Mouse (Mus musculus) adrenal gland, postnatal 36 days (tissue): ENCODE results near the gene Krt33b. TPM values are rescaled to one million over a fixed set of nuclear protein-coding genes. Genes with fewer than 3 reads are reported as not detected.

Experiments
- DNase-seq, 2 experiments: peaks; one replicate each; pipeline ENCODE4 v3.0.0; 2021; ENCODE audit warnings: mixed read lengths in 1 of 2
- total RNA-seq, 2 experiments: library from RNA; stranded (reverse); gene quantifications; 2 replicates each; pipeline ENCODE4 v1.2.3; 2021

Gene Krt33b
- total RNA-seq, 2 experiments from 2014 or later = not detected

DNA sequence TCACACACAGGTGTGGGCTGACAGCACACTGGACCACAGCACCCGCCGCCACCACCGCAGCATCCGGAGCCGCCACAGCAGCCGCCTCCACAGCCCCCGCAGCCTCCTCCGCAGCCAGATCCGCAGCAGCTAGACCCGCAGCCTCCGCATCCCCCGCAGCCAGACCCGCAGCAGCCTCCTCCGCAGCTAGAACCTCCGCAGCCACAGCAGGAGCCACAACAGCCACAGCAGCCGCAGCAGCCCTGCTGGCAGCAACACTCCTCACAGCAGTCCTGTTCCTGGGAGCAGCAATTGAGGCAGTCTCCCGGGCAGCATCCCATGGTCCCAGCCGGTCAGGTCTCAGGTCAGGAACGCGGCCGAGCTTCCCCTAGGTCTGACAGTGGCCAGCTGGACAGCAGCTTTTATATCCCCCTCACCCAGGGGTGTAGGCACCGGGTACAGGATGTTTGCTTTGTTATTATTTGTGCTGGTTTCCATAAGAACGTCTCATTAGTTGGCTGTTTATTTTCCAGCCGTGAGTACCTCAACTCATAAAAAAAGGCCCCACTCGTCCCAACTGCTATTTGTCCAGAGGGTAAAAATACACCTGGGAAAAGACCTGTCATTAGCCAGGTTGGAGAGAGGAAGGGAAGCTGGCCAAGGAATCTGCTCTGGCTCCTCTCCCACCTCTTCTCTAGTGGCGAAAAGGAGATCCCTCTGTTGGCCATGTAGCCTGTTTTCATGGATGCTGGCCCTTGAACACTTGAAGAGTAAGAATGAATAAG lies 35.9 kb downstream of the Krt33b start, which contains the start of gene Krtap17-1:
Gene Krtap17-1, minus strand, starts transcription at position 375 of the 764 bp plus-strand sequence.
- DNase-seq = no peak

DNA sequence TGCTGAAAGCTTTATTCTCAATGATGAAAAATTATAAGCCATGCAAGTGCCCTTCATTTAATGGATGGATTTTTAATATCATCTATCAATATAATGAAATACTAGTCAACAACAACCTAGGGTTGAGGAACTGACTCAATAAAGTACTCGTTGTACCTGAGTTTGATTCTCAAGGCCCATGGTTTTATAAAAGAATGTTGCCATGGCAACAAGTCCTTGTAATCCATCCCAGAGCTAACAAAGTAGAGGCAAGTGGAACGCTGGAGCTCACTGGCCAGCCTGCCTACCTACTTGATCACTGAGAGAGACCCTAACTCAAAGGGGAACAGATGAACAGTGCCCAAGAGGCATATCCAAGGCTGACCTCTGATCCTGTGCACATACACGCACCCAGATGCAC lies 39.1 kb downstream of the Krt33b start:
- DNase-seq = no peak

DNA sequence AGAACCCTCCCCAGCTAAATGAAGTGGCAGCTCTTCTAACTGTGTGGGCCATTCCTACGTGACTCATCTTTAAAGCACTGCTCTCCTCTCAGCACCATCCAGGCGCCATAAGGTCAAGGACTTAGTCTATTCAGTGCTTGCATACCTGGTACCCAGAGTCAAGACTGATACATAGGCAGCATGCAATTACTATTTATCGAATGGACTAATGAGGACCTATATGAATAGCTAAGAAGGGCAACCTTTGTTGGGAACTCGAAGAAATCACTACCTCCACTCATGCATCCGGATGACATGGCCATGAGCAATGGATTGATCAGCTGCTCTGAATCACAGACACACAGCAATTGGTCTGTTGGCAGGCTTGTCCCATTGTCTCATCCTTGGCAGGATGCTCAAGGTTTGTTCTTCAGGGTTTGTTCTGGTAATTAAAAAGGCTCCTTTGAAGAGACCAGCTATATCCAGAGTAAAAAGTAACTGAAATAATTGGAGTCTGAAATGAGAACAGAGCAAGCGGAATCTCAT lies 39.7 kb downstream of the Krt33b start:
- peak; percentile 50 to 68 for DNase-seq

DNA sequence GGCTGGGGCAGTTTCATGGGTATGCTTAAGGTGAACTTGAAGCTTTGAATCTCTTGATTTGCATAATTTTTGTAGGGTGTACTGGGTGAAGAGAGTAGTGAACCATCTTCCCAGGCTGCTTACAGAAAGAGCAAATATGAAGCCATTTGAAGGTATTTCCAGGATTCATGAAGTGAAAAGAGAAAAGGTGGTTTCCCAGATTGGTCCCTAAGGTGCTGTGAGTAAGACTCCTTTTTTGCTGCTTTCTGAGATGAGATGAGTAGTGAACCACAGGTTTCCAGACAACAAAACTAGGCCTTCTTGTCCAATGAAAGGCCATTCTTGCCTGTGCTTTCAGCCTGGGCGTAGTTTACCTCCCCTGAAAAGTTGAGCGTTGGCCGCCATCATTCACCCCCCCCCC lies 41.1 kb downstream of the Krt33b start:
- DNase-seq = no peak

DNA sequence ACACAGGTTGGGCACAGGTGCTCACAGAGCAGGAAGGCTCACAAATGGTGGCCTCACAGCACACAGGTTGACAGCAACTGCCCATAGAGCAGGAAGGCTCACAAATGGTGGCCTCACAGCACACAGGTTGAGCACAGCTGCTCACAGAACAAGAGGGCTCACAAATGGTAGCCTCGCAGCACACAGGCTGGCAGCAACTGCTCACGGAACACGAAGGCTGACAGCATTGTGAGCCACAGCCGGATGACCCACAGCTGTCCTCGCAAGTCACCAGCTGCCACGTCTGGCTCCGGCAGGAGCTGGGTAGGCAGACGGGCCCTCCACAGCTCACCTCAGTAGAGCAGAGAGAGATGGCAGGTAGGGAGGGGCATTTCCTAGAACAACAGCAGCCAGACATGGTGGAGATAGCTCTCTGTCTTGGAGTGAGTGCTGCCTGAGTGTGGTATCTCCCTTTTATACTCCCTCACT lies 43.5 kb downstream of the Krt33b start, which contains the start of gene Krtap16-1:
Gene Krtap16-1, minus strand, starts transcription at position 418 of the 468 bp plus-strand sequence.
- DNase-seq = no peak

DNA sequence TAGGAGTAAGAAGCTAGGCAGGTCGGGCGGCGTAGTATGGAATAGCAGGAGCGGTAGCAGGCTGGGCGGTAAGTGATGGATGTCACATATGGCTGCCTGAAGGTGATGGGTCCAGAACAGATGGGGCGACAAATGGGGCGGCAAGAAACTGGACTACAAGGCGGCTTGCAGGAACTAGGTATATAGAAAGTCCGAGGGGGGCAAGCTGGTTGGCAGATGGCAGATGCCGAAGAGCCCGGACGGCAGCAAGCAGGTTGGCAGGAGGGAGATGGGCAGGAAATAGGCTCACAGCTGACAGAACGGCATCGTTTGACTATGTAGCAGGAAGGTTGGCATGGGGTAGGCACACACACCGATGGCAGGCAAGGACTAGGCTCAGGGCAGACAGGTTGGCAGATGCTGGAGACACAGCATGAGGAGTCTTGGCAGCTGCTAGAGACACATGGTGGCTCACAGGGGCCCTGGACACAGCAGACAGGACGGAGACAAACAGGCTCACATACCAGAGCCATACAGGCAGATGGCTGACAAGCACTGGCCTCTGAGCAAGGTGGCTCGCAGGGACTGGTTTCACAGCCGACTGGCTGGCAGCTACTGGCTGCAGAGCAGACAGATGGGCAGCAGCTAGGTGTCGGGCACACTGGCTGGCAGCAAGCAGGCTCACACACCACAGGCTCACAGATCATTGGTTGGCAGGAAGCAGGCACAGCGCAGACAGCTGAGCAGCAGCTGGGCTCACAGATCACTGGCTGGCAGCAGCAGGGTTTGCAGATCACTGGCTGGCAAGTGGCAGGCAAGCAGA lies 44.2 kb downstream of the Krt33b start:
- DNase-seq = peak; percentile 15 to 17

DNA sequence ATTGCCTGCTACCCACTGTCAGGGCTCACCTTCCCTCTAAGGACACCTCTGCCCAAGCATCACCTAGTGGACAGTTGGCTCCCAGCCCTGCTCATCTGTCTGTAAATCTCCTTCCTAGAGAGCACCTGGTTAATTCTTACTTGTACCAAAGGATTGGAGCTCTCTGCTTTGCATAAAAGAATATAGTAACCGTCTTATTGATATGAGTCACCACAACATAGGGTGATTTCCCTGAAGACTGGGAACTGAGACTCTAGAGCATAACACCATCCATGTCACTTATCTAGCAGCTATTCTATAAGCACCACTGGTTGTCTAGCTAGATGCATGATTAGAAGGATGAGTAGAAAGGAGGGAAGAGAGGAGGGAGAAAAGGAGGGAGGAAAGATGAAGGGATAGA lies 46.2 kb downstream of the Krt33b start:
- DNase-seq = no peak

DNA sequence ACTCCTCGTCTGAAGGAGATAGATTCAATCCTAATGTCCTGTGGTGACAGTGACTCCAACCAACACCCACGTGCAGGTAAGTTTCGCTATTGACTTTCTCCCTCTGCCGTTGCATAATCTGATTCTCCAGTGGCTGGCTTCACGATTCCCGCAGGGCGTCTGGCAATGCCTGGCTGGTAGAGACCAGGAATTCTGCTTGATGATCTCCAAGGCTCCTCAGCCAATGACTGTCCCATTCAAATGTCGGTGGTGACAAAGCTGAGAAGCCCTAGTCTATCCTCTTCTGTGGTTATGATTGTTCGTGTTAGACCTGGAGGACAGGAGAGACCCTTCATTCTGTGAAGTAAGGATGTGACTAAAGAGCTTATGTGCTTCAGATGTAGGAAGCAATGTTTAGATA lies 46.9 kb downstream of the Krt33b start:
- no peak for DNase-seq

DNA sequence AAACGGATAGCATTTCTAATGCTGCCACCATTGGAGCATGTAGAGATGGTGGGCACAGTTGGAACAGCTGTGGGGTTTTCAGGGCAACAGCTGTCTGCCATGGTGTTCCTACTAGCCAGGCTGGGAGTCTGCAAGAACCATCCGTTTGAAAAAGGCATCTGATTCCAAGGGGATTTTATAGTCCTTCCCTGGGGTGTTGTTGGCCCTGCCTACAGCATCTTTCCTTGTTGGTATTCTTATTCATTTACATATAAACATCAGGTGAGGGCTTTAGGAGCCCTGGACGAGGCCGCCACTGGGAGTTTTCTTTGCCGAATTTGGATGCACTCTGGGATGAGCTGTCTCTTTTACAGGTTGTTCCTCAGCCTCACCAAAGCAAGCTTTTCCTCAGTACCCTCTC lies 50.7 kb downstream of the Krt33b start, which contains the start of gene Krtap29-1:
Gene Krtap29-1, minus strand, starts transcription at position 101 of the 400 bp plus-strand sequence.
- DNase-seq = no peak

Other genes with a start within 250 kb of the Krt33b start
- gene Krtap4-8, start 249.2 kb downstream of the Krt33b start, total RNA-seq = not detected
- gene Krtap4-9, start 244.7 kb downstream of the Krt33b start, total RNA-seq = not detected
- not detected for gene Gm11596, start 236.4 kb downstream of the Krt33b start, total RNA-seq
- not detected for gene Gm11569, start 230.9 kb downstream of the Krt33b start, total RNA-seq
- not detected for gene Gm11554, start 225.4 kb downstream of the Krt33b start, total RNA-seq
- not detected for gene Krtap4-13, start 220.0 kb downstream of the Krt33b start, total RNA-seq
- gene Gm11564, start 214.2 kb downstream of the Krt33b start, total RNA-seq = not detected
- not detected for gene 2300003K06Rik, start 191.8 kb downstream of the Krt33b start, total RNA-seq
- not detected for gene Krtap4-16, start 178.3 kb downstream of the Krt33b start, total RNA-seq
- gene Gm11568, start 172.0 kb downstream of the Krt33b start, total RNA-seq = not detected
- gene Gm11559, start 165.4 kb downstream of the Krt33b start, total RNA-seq = not detected
- gene Krtap9-1, start 156.5 kb downstream of the Krt33b start, total RNA-seq = not detected
- not detected for gene Gm11567, start 150.7 kb downstream of the Krt33b start, total RNA-seq
- gene Krtap31-1, start 121.9 kb downstream of the Krt33b start, total RNA-seq = not detected
- gene Gm11565, start 115.1 kb downstream of the Krt33b start, total RNA-seq = not detected
- not detected for gene Krtap31-2, start 93.6 kb downstream of the Krt33b start, total RNA-seq
- gene Krtap9-5, start 81.4 kb downstream of the Krt33b start, total RNA-seq = not detected
- gene Krtap29-1, start 50.8 kb downstream of the Krt33b start, total RNA-seq = not detected
- not detected for gene Krtap16-1, start 43.3 kb downstream of the Krt33b start, total RNA-seq
- not detected for gene Krtap17-1, start 35.9 kb downstream of the Krt33b start, total RNA-seq
- not detected for gene Krt33a, start 13.7 kb downstream of the Krt33b start, total RNA-seq
- gene Krt34, start 11.7 kb upstream of the Krt33b start, total RNA-seq = not detected
- gene Krt31, start 20.7 kb upstream of the Krt33b start, total RNA-seq = not detected
- gene Krt32, start 58.4 kb upstream of the Krt33b start, total RNA-seq = not detected
- not detected for gene Krt35, start 66.4 kb upstream of the Krt33b start, total RNA-seq
- under 1 TPM; 0.16 to 0.36 TPM for gene Krt36, start 75.8 kb upstream of the Krt33b start, total RNA-seq
- gene Krt13, start 91.7 kb upstream of the Krt33b start, total RNA-seq = not detected
- not detected for gene Krt15, start 106.1 kb upstream of the Krt33b start, total RNA-seq
- gene Krt19, start 118.8 kb upstream of the Krt33b start, total RNA-seq = 1 to 10 TPM; 3.9 to 6.8 TPM
- not detected for gene Krt9, start 163.4 kb upstream of the Krt33b start, total RNA-seq
- under 1 TPM; 0.23 to 0.36 TPM for gene Krt14, start 177.7 kb upstream of the Krt33b start, total RNA-seq
- gene Krt16, start 219.0 kb upstream of the Krt33b start, total RNA-seq = not detected
- gene Krt17, start 231.2 kb upstream of the Krt33b start, total RNA-seq = not detected
- gene Krt42, start 240.0 kb upstream of the Krt33b start, total RNA-seq = not detected